Mouse (Mus musculus): ENCODE measurements at regions not wholly inside any gene's neighbourhood (a gene's known extent, or its start where the extent isn't known, plus 50 kb on each side); places are given as distances from the start of the nearest gene placed in this dataset.
A peak's percentile ranks its signal among the peaks of the same experiment; 100 is the strongest.
"Not testable (repeated sequence)": the region's sequence is repeated elsewhere in the genome, so short reads cannot be mapped to it uniquely, and the experiment has no call there.

- DNase-seq: no peak
Measured at GRCm38 (mm10) chr2:133748493-133748892, 196.5 kb downstream of the Bmp2 start.

GRCm38 (mm10) chr2:133749846-133750637 lies 198.1 kb downstream of the Bmp2 start:
- no peak for DNase-seq

- no peak for DNase-seq
Measured at GRCm38 (mm10) chr2:133754088-133754487, 202.1 kb downstream of the Bmp2 start.

GRCm38 (mm10) chr2:133761496-133761895 lies 209.5 kb downstream of the Bmp2 start:
- DNase-seq: no peak

DNA sequence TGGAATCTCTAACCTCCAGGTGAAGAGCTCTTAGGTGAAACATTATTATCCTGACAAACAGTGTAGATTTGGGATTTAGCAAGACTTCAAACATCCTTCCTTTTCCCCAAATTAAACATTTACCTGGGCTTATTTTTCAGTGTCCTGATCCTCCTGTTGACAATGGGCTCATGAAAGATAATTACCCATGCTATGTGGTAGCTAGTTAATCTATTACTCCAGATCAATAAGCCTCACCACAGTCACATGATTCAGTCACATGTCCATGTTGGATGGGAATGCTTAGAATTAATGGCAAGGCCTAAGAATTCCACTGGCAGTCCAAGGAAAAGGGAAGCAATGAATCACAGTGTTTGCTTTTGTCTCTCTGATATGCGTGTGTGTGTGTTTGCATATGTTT lies 216.6 kb downstream of the Bmp2 start:
- no peak for DNase-seq

DNA sequence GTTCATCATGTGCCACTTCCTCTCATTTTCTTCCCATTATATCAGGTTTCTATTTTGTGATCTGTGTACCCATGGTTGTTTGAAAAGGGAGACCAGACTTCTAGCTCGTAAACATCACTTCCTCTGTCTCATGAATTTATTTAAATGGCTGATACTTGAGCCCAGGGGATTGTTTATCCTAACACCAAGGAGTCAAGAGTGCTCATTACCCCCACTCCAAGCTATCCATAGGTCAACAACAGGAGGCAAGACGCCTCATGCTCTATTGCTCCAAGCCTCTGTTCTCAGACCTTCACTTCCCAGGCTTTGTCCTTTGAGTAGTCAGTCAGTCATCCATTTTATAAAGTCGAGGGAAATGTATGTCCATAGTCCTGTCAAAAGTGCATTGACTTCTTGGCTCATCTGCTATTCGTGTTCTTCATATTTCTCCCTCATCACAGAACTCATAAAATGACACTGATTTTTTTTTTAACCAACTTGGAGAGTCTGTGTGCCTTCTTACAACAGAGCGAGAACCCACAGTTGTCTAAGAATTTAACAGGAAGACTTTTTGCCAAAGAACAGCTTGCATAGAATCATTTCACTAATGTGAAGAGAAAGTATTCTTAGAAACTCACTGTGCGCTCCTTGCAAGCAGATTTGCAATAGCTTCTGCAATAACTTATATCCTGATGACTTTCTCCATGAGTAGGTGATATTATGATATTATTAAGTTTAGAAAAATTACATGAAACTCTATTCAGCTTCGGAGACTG lies 231.8 kb downstream of the Bmp2 start:
- no peak for DNase-seq

GRCm38 (mm10) chr2:133791031-133791430 lies 239.1 kb downstream of the Bmp2 start:
- no peak for DNase-seq

GRCm38 (mm10) chr2:133793293-133793692 lies 241.3 kb downstream of the Bmp2 start:
- DNase-seq: peak; percentile 27

DNA sequence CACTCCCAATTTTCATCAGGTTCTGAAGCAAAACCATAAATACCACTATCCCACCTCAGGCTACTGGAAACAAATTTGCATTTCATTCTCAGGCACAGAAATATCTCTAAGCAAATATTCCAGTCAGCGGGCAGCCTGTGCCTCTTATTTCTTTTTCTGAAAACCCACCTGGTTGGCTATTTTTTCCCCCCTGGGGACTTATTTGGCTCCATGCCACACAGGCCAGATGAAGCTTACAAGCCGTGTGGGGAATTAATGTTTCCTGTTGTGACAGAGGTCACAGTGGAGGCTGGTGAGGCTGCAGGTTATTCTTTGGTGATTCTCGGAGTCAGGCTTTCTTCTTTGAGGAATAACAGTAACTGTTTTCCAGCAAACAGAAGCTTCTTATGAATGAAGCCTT lies 250.7 kb downstream of the Bmp2 start:
- no peak for DNase-seq

DNA sequence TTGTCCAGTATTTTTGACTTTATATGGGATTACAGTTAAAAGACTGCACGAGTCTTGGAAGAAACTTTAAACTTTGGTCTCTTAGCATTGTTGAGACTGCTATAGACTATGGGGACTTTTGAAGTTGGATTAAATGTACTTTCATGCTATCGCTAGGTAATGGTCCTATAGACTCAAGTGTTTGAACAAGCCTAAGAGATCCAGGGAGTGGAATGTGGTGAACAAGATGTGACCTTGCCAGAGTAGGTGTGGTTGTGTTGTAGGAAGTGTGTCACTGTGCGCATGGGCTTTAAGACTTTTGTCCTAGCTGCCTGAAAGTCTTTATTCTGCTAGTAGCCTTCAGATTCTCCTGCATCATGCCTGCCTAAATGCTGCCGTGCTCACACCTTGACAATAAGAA lies 269.5 kb downstream of the Bmp2 start:
- DNase-seq: no peak

DNA sequence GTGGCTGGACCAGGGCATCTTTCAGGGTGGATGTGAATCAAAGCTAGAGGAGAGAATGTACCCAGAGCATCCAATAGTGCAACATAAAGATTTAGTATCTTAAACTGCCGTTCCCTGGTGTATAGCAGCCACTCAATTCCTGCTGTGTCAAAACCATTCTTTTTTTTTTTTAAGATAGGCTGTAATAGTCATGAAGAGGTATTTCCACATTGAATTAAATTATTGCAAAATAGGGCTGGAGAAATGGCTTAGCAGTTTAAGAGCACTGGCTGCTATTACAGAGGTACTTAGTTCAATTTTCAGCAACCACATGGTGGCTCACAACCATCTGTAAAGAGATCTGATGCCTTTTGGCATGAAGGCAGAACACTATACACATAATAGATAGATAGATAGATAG lies 277.4 kb downstream of the Bmp2 start:
- no peak for DNase-seq

GRCm38 (mm10) chr2:133850485-133850884 lies 298.5 kb downstream of the Bmp2 start:
- no peak for DNase-seq

- not testable (repeated sequence) for DNase-seq
Measured at GRCm38 (mm10) chr2:133874982-133875381, 323.0 kb downstream of the Bmp2 start.

GRCm38 (mm10) chr2:133883682-133884081 lies 331.7 kb downstream of the Bmp2 start:
- no peak for DNase-seq

DNA sequence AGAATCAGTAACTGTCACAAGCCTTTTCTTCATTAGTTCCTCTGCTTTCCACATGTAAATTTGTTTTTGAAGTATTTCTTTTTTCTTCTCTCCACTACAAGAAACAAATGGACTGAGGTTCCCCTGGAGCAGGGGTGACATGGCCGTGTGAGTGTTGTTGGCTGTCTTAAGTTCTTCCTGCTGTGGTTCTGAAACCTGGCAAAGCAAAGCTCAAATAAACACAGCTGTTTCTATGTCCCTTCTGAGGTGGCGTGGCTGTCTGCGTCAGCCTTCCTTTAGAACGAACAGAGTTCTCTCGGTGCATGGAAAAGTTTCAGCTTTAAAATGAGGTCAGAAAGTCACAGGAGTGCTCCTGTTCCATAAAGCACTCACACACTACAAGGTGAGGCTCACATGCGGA lies 354.3 kb downstream of the Bmp2 start:
- no peak for DNase-seq

Measured in heart, postnatal 4 days (tissue).